Mouse (Mus musculus) liver, postnatal 0 days (tissue): ENCODE measurements at regions not wholly inside any gene's neighbourhood (a gene's known extent, or its start where the extent isn't known, plus 50 kb on each side); places are given as distances from the start of the nearest gene placed in this dataset.

ENCODE experiments used
- CTCF ChIP-seq: sonication (generic); IDR thresholded peaks from 2 replicates; pipeline ENCODE4 v1.5.1; 2016; ENCODE audit warnings: antibody characterized with exemption, low read depth
- EP300 ChIP-seq: IDR thresholded peaks from 2 replicates; pipeline ENCODE4 v1.6.1; 2016; ENCODE audit warnings: antibody characterized with exemption, low read depth, mild to moderate bottlenecking

- no peak for TF ChIP-seq CTCF
- TF ChIP-seq EP300 = no peak
These were observed 416.9 kb upstream of the Igfbp3 start for GRCm38 (mm10) chr11:7630637-7631036.
